Mouse (Mus musculus) brain, embryonic 14.5 days (tissue): Measurements from ENCODE around the gene Rps6kc1.

Experiments used
- CTCF ChIP-seq: fragments of 200-500 bp; IDR thresholded peaks from 2 replicates; pipeline ENCODE4 v1.5.1; 2012; ENCODE audit warnings: inconsistent platforms, mild to moderate bottlenecking, moderate library complexity, borderline replicate concordance; ENCODE audit not compliant: insufficient read depth, insufficient read length; ENCODE audit errors: extremely low read depth
- POLR2A ChIP-seq: fragments of 200-500 bp; IDR thresholded peaks from 2 replicates; pipeline ENCODE4 v1.6.1; 2012; ENCODE audit warnings: mild to moderate bottlenecking, inconsistent platforms, borderline replicate concordance; ENCODE audit not compliant: poor library complexity, insufficient read depth, insufficient read length, severe bottlenecking; ENCODE audit errors: extremely low read depth

- TF ChIP-seq CTCF (no peak), POLR2A (no peak)
Measured at GRCm38 (mm10) chr1:190854465-190854864, 57.1 kb downstream of the Rps6kc1 start.
